Mouse (Mus musculus): ENCODE results near the gene Acvr1.

- no peak for TF ChIP-seq CTCF (conservative IDR thresholded peaks at IDR 0.05; ENCODE audit: low read length)
- TF ChIP-seq POU5F1 (IDR thresholded peaks at IDR 0.05; ENCODE audit: borderline replicate concordance, low read length), result no peak
Measured at GRCm38 (mm10) chr2:58447001-58447400, 120.0 kb downstream of the Acvr1 start.
